Mouse (Mus musculus) cortical plate, adult 2 months (tissue): ENCODE results near the gene Smoc1.

Experiments
- CTCF ChIP-seq: fragments of 200-500 bp; IDR thresholded peaks from 2 replicates; pipeline ENCODE4 v1.5.1; 2011; ENCODE audit warnings: mild to moderate bottlenecking, control low read depth, low read length; ENCODE audit not compliant: insufficient read depth; ENCODE audit errors: extremely low read depth
- POLR2A ChIP-seq: fragments of 200-500 bp; IDR thresholded peaks from 2 replicates; pipeline ENCODE4 v1.6.1; 2011; ENCODE audit warnings: mild to moderate bottlenecking, low read length, control low read depth; ENCODE audit not compliant: insufficient read depth; ENCODE audit errors: extremely low read depth

DNA sequence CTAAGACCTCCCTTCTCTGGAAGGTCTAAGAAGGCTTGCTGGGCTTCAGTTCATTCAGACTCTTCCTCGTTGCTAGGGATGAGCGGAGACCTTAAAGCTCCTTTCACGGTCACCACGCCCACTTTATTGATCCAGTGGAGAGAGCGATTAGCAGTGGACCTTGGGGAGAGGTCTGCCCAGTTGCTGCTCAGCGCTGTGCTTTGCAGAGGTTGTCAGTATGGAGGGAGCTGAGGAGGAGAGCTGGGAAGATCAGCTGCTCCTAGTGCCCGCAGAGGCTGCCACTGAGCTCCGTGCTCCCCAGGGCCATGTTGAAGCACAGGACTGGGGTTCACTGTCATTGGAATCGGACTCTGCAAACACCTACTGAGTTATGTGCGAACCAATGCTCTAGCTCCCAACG is 17.0 kb downstream of the Smoc1 start:
- TF ChIP-seq POLR2A: no peak
- no peak for TF ChIP-seq CTCF
